Mouse (Mus musculus): ENCODE results near the gene Art3. TPM values are rescaled to one million over a fixed set of nuclear protein-coding genes. Genes with fewer than 3 reads are reported as not detected.
"Not testable (repeated sequence)": the region's sequence is repeated elsewhere in the genome, so short reads cannot be mapped to it uniquely, and the experiment has no call there.

Gene Art3
- total RNA-seq, 2 experiments from 2014 or later, result 10.2 to 11.8 TPM

- DNase-seq (ENCODE audit: low spot score in 2 of 2), result no peak
- intact Hi-C loops (cut with DNase I), result no loop called here
Observed at GRCm38 (mm10) chr5:92327929-92328328, 3.7 kb upstream of the Art3 start, which contains the start of gene Cxcl9. Cxcl9 (minus strand) TSS chr5:92328079.

- intact Hi-C loops (cut with DNase I), result no loop called here
- no peak for DNase-seq (ENCODE audit: low spot score in 2 of 2)
Observed at GRCm38 (mm10) chr5:92331122-92331521, 505 bp upstream of the Art3 start.

- intact Hi-C loops (cut with DNase I), result no loop called here
- DNase-seq (ENCODE audit: low spot score in 2 of 2), result no peak
Observed at GRCm38 (mm10) chr5:92332359-92332840, 773 bp downstream of the Art3 start.

GRCm38 (mm10) chr5:92336743-92337142 lies 5.1 kb downstream of the Art3 start:
- intact Hi-C loops (cut with DNase I), result no loop called here
- DNase-seq (ENCODE audit: low spot score in 2 of 2), result no peak

GRCm38 (mm10) chr5:92340606-92341005 lies 9.0 kb downstream of the Art3 start:
- intact Hi-C loops (cut with DNase I), result no loop called here
- no peak for DNase-seq (ENCODE audit: low spot score in 2 of 2)

GRCm38 (mm10) chr5:92345006-92345405 lies 13.4 kb downstream of the Art3 start:
- DNase-seq (ENCODE audit: low spot score in 2 of 2), result no peak
- intact Hi-C loops (cut with DNase I), result no loop called here

- intact Hi-C loops (cut with DNase I), result no loop called here
- peak in 1 of 2 experiments; percentile 45 for DNase-seq (ENCODE audit: low spot score in 2 of 2)
Observed at GRCm38 (mm10) chr5:92348794-92349413, 17.3 kb downstream of the Art3 start, which contains the start of gene Cxcl10. Cxcl10 (minus strand) TSS chr5:92348889.

GRCm38 (mm10) chr5:92349731-92350130 lies 18.1 kb downstream of the Art3 start:
- intact Hi-C loops (cut with DNase I), result no loop called here
- DNase-seq (ENCODE audit: low spot score in 2 of 2), result no peak

- intact Hi-C loops (cut with DNase I); DNase-seq (ENCODE audit: low spot score in 2 of 2): not testable (repeated sequence)
Observed at GRCm38 (mm10) chr5:92352716-92353115, 21.1 kb downstream of the Art3 start.

- DNase-seq (ENCODE audit: low spot score in 2 of 2), result no peak
- intact Hi-C loops (cut with DNase I), result no loop called here
Observed at GRCm38 (mm10) chr5:92353517-92353916, 21.9 kb downstream of the Art3 start.

- intact Hi-C loops (cut with DNase I), result no loop called here
- no peak for DNase-seq (ENCODE audit: low spot score in 2 of 2)
Observed at GRCm38 (mm10) chr5:92358033-92358432, 26.4 kb downstream of the Art3 start.

GRCm38 (mm10) chr5:92358767-92359455 lies 27.3 kb downstream of the Art3 start:
- no peak for DNase-seq (ENCODE audit: low spot score in 2 of 2)
- intact Hi-C loops (cut with DNase I), result no loop called here

GRCm38 (mm10) chr5:92363179-92363578 lies 31.6 kb downstream of the Art3 start:
- intact Hi-C loops (cut with DNase I), result no loop called here
- no peak for DNase-seq (ENCODE audit: low spot score in 2 of 2)

- DNase-seq (ENCODE audit: low spot score in 2 of 2), result no peak
- intact Hi-C loops (cut with DNase I), result no loop called here
Observed at GRCm38 (mm10) chr5:92364011-92364410, 32.4 kb downstream of the Art3 start.

- intact Hi-C loops (cut with DNase I), result no loop called here
- DNase-seq (ENCODE audit: low spot score in 2 of 2), result no peak
Observed at GRCm38 (mm10) chr5:92365146-92365705, 33.6 kb downstream of the Art3 start.

GRCm38 (mm10) chr5:92366565-92366964 lies 34.9 kb downstream of the Art3 start:
- intact Hi-C loops (cut with DNase I), result no loop called here
- no peak for DNase-seq (ENCODE audit: low spot score in 2 of 2)

- DNase-seq (ENCODE audit: low spot score in 2 of 2), result no peak
- intact Hi-C loops (cut with DNase I), result no loop called here
Observed at GRCm38 (mm10) chr5:92368392-92368791, 36.8 kb downstream of the Art3 start.

- DNase-seq (ENCODE audit: low spot score in 2 of 2), result peak; percentile 55 to 72
- intact Hi-C loops (cut with DNase I), result no loop called here
Observed at GRCm38 (mm10) chr5:92369151-92369994, 37.7 kb downstream of the Art3 start.

- intact Hi-C loops (cut with DNase I), result no loop called here
- no peak for DNase-seq (ENCODE audit: low spot score in 2 of 2)
Observed at GRCm38 (mm10) chr5:92370392-92370791, 38.8 kb downstream of the Art3 start.

- intact Hi-C loops (cut with DNase I), result no loop called here
- no peak for DNase-seq (ENCODE audit: low spot score in 2 of 2)
Observed at GRCm38 (mm10) chr5:92370891-92371290, 39.3 kb downstream of the Art3 start.
